Mouse (Mus musculus) myocyte (in vitro differentiated cells): ENCODE measurements around the gene Sez6l.

Experiments
- CEBPB ChIP-seq: IDR thresholded peaks from 2 replicates; pipeline ENCODE4 v1.6.1; 2011; ENCODE audit warnings: mild to moderate bottlenecking, moderate library complexity; ENCODE audit not compliant: poor library complexity, insufficient read depth, severe bottlenecking
- E2F4 ChIP-seq: IDR thresholded peaks from one replicate; pipeline ENCODE4 v1.6.1; 2011; ENCODE audit warnings: mild to moderate bottlenecking, control low read depth, moderate library complexity; ENCODE audit not compliant: insufficient read depth
- MAX ChIP-seq: IDR thresholded peaks from one replicate; pipeline ENCODE4 v1.6.1; 2011; ENCODE audit warnings: low read depth, mild to moderate bottlenecking, control low read depth
- MYOD1 ChIP-seq, 3 experiments: IDR thresholded peaks; one replicate each; pipeline ENCODE4 v1.6.1; 2011; ENCODE audit warnings: control low read depth in 2 of 3, low read depth in 2 of 3, mild to moderate bottlenecking in 2 of 3, moderate library complexity in 1 of 3; ENCODE audit not compliant: insufficient read length in 2 of 3, control insufficient read depth in 1 of 3
- MYOG ChIP-seq, 3 experiments: IDR thresholded peaks; one replicate each; pipeline ENCODE4 v1.6.1; 2011; ENCODE audit warnings: control low read depth in 2 of 3, low read depth in 2 of 3, mild to moderate bottlenecking in 2 of 3; ENCODE audit not compliant: insufficient read length in 2 of 3, control insufficient read depth in 1 of 3, insufficient read depth in 1 of 3
- POLR2A ChIP-seq: IDR thresholded peaks from one replicate; pipeline ENCODE4 v1.6.1; 2011; ENCODE audit warnings: low read depth, mild to moderate bottlenecking, control low read depth, moderate library complexity; ENCODE audit not compliant: insufficient read length
- POLR2AphosphoS2 ChIP-seq: IDR thresholded peaks from one replicate; pipeline ENCODE4 v1.6.1; 2011; ENCODE audit warnings: low read depth, control low read depth; ENCODE audit not compliant: insufficient read length
- REST ChIP-seq: IDR thresholded peaks from one replicate; pipeline ENCODE4 v1.6.1; 2011; ENCODE audit warnings: mild to moderate bottlenecking, control low read depth, moderate library complexity; ENCODE audit not compliant: insufficient read depth, insufficient read length
- SRF ChIP-seq: IDR thresholded peaks from one replicate; pipeline ENCODE4 v1.6.1; 2011; ENCODE audit warnings: low read depth; ENCODE audit not compliant: control insufficient read depth, insufficient read length
- TCF12 ChIP-seq: IDR thresholded peaks from one replicate; pipeline ENCODE4 v1.6.1; 2011; ENCODE audit warnings: mild to moderate bottlenecking, control low read depth; ENCODE audit not compliant: poor library complexity, insufficient read depth, severe bottlenecking
- TCF3 ChIP-seq: IDR thresholded peaks from one replicate; pipeline ENCODE4 v1.6.1; 2011; ENCODE audit warnings: low read depth, control low read depth; ENCODE audit not compliant: insufficient read length
- USF1 ChIP-seq: IDR thresholded peaks from one replicate; pipeline ENCODE4 v1.6.1; 2011; ENCODE audit warnings: low read depth, mild to moderate bottlenecking, control low read depth, moderate library complexity

DNA sequence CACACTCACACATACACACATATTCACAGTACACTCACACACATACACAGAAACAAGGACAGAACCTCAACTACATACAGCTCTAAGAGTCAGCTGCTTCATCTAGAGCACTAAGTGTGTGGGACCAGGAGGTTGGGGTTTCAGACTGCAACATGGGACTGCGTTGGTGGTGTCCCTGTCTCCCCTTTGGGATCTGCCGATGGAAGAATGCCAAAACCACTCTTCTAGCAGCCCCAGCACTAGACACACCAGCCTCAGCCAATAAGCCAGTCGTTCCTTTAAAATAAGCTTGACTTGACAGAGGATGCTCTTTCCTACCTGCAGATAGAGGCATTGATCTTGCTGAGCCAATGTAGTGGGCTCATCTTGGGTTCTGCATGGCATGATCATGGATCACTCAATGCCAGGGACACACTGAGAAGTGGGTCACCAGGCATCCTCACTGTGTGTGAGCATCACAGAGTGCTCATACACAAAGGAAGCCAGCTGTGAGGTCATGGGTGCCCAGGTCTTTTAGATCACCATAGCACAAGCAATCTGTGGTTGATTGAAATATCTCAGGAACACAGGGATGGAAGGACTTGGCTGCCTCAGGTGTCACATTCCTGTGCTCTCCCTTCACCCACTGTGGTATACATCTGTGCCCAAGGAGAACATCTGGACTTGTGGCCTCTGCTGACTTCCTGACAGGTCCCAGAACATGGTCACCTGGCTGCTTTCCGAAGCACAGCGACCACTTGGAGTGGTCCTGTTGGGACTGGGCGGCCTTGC is 22.7 kb upstream of the Sez6l start:
- TF ChIP-seq POLR2A (no peak), E2F4 (no peak), MAX (no peak), MYOG (IDR thresholded peaks at IDR 0.05; ENCODE audit: control insufficient read depth in 1 of 3, insufficient read depth in 1 of 3, insufficient read length in 2 of 3, low read depth in 2 of 3) (no peak), TCF12 (no peak), CEBPB (no peak), MYOD1 (IDR thresholded peaks at IDR 0.05; ENCODE audit: control insufficient read depth in 1 of 3, insufficient read length in 2 of 3, low read depth in 2 of 3) (no peak), USF1 (no peak), REST (no peak), POLR2AphosphoS2 (no peak), TCF3 (no peak), SRF (no peak)
